Mouse (Mus musculus): ENCODE data around the gene Pkd2.
A peak's percentile ranks its signal among the peaks of the same experiment; 100 is the strongest.

Gene Pkd2

GRCm38 (mm10) chr5:104466816-104467215 lies 7.6 kb downstream of the Pkd2 start:
- DNase-seq = no peak

- no peak for DNase-seq
Observed at GRCm38 (mm10) chr5:104468586-104468985, 9.3 kb downstream of the Pkd2 start.

- DNase-seq = peak in 1 of 2 experiments; percentile 33
Observed at GRCm38 (mm10) chr5:104470981-104471391, 11.7 kb downstream of the Pkd2 start.

DNA sequence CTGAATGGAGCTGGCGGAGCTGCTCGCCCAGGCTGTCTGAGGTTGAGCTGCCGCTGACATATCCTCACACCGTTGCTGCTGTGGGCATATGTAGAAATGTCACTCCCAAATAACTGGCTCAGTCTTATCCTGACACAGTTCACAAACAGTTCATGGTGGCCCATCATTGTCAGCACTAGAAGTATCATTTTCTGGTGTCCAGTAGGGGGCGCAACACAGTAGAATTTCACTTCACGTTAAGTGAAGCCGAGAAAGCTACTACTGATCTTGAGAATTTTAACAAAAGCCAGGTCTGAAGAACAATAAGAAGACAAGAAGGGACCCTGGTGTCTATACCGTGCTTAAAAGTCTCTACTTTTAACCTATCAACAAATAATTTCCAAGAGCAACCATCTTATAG lies 13.1 kb downstream of the Pkd2 start:
- DNase-seq = peak; percentile 16 to 21

- no peak for DNase-seq
Observed at GRCm38 (mm10) chr5:104480367-104480766, 21.1 kb downstream of the Pkd2 start.

GRCm38 (mm10) chr5:104482856-104483255 lies 23.6 kb downstream of the Pkd2 start:
- no peak for DNase-seq

GRCm38 (mm10) chr5:104491561-104491960 lies 32.3 kb downstream of the Pkd2 start:
- peak in 1 of 2 experiments; percentile 11 for DNase-seq

- DNase-seq = no peak
Observed at GRCm38 (mm10) chr5:104504883-104505282, 45.6 kb downstream of the Pkd2 start.

DNA sequence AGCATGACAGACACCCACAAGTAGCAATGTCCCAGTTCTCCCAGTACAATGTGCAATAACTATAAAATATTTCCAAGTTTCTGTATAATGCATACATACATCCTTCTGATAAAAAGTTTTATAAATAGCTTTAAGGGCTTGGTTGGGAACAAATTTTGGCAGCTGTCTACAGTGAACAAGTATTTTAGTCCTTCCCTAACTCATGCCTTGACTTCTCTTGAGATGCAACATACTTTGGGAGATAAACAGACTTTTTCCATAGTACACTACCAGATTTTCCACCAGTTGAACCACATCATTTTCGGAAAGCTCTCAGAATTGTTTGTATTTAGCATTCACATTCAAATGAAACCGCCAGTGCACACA lies 48.6 kb downstream of the Pkd2 start:
- no peak for DNase-seq

DNA sequence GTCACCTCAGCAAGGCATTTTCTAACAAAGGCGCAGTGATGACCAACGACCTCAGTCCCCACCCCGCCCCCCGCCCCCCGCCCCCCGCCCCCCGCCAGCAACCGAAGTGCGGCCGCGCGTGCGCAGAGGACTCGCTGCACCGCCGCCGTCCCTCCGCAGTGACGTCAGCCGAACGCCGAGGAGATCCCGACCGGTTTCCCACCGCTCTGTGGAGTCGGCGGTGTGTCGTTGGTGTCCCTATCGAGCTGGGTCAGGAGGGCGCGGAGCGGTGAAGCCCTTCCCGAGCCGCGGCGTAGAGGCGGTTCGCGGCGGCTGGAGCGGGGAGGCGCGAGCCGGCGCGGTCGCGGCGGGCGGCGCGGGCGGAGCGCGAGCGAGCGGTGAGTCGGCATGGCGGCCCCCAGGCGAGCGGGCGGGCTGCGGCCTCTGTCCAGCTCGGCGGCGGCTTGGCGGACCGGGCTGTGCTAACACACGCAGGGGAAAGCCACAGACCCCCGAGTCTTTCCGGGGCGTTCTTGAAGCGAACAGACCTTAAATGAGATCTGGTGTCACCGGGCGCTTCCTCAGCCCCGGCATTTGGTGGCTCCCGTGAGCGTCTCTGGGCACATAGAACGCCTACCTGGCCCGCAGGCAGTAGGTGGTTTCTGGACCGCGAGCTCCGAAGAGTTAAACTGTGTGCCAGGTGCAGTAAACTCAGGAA lies 49.1 kb downstream of the Pkd2 start, which contains the start of gene BC005561:
TSS of gene BC005561 (plus strand) at position 158 of the 697 bp plus-strand sequence.
- peak; percentile 91 to 94 for DNase-seq

GRCm38 (mm10) chr5:104511211-104511610 lies 52.0 kb downstream of the Pkd2 start:
- DNase-seq = no peak

- no peak for DNase-seq
Observed at GRCm38 (mm10) chr5:104538612-104539011, 79.4 kb downstream of the Pkd2 start.

DNA sequence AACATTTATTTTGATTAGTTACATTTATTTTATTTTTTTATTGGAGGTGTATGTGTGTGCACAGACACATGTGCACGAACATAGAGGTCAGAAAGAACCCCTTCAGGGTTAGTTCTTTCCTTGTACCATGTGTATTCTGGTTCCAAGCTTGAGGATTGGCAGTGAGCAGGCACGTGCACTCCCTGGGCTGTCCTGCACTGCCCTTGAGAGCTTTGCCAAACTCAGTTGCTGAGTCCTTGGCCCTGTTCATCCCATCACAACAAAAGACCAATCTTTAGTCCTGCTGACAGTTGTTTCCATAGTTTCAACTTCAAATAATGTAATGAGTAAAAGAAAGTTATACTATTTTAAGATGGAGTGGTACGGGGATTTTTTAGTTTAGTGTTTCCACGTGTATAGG lies 80.1 kb downstream of the Pkd2 start:
- no peak for DNase-seq

All from kidney, postnatal 4 days (tissue).